Mouse (Mus musculus): ENCODE results near the gene Cd101. TPM values are rescaled to one million over a fixed set of nuclear protein-coding genes. Genes with fewer than 3 reads are reported as not detected.
A peak's percentile ranks its signal among the peaks of the same experiment; 100 is the strongest.

The Cd101 gene
- 0.05 TPM in 1 of 2 replicates, not detected in the other for polyA plus RNA-seq (2016; fragmentation: Nextera tagmentation; extraction: Ambion mirVana)

GRCm38 (mm10) chr3:101029339-101029738 is at the start of gene Cd101:
Gene Cd101, minus strand, starts transcription at chr3:101029556.
- Histone ChIP-seq H3K9me3 (no peaks in the 10 kb centered on the region), H3K27me3 (ENCODE audit: poor library complexity, severe bottlenecking) (no peaks in the 10 kb centered on the region), H3K36me3 (replicated peaks) (no peaks in the 10 kb centered on the region), H3K27ac (no peak within 1 kb of the TSS), H3K4me1 (peaks cover 7% of the 10 kb centered on the region), H3K4me3 (no peak within 1 kb of the TSS)
- no peak for DNase-seq (ENCODE audit: extremely low spot score, low spot score)
- 91% methylated on average over 4 of the region's 4 CpGs for whole genome bisulfite sequencing

DNA sequence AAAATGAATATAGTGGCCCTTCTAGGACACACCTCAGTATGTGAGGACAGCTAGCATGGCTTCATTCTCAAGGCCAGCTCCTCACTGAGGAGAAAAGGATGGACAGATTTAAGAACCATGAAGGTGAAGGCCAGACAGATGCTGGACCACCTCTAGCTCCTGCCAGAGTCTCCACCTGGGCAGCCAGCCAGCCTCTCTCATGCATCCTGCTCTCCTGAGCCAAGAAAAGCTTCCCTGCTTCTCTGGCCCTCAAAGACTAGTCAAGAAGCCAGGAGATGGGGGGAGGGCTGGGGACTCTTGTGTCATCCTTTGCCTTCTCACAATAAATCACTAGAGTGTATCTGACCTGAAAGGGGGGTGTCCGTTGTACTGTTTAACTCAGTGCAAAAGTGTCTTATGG is 49.0 kb upstream of the Cd101 start:
- no peak overlapping the region for H3K27ac ChIP-seq

GRCm38 (mm10) chr3:101077710-101078100 is 48.3 kb upstream of the Cd101 start:
- no peak overlapping the region for H3K4me3 ChIP-seq
- no peaks in the 10 kb centered on the region for H3K27me3 ChIP-seq (ENCODE audit: poor library complexity, severe bottlenecking)
- H3K9me3 ChIP-seq = no peaks in the 10 kb centered on the region
- H3K27ac ChIP-seq = no peak overlapping the region
- DNase-seq (ENCODE audit: extremely low spot score, low spot score) = no peak
- peaks cover 68% of the 10 kb centered on the region for H3K36me3 ChIP-seq (replicated peaks)
- peaks cover 8% of the 10 kb centered on the region for H3K4me1 ChIP-seq
- WGBS = 93% methylated on average over 6 of the region's 6 CpGs

More for the DNA sequence above, 49.0 kb upstream of the Cd101 start:
- Histone ChIP-seq H3K27me3 (ENCODE audit: poor library complexity, severe bottlenecking) (no peaks in the 10 kb centered on the region), H3K4me3 (no peak overlapping the region), H3K9me3 (no peaks in the 10 kb centered on the region), H3K36me3 (replicated peaks) (peaks cover 63% of the 10 kb centered on the region), H3K4me1 (peaks cover 2% of the 10 kb centered on the region)
- DNase-seq (ENCODE audit: extremely low spot score, low spot score) = no peak
- 87% methylated on average over 1 of the region's 1 CpGs for WGBS

DNA sequence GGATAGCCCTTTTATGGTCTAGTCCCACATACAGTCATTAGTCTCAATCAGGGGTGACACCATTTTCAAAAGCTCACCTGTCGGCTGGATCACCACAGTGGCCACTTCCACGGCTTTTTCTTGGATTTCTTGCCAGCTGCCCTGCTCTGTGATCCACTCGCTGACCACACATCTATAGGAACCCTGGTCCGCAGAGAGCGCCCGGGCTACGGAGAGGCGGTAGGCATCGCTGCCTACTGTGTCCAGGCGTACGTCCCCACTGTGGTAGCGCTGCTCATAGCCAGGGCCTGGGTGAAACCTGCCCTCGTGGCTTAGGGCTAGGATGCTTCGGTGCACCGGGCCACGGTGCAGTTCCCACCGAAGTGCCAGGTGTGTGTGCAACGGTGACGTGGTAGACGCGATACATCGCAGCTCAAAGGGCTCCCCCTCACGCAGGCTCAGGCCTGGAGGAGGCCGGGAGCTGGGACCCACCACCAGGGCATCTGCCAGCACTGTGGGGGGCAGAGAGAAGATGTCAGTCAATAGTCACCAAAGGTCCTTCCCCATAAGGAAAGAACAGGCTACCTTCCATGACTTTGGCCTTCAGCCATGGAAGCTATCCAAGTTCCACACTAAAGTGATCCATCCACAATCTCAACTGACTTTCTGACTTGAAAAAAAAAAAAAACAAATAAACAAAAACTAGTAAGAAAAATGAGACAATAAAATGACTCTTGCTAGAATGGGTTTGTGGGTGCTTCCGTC is 47.8 kb upstream of the Cd101 start:
- Histone ChIP-seq H3K9me3 (no peaks in the 10 kb centered on the region), H3K4me1 (peaks cover 14% of the 10 kb centered on the region), H3K4me3 (no peak overlapping the region), H3K27me3 (ENCODE audit: poor library complexity, severe bottlenecking) (no peaks in the 10 kb centered on the region), H3K36me3 (replicated peaks) (peaks cover 73% of the 10 kb centered on the region), H3K27ac (no peak overlapping the region)
- DNase-seq (ENCODE audit: extremely low spot score, low spot score) = no peak
- 97% methylated on average over 25 of the region's 25 CpGs for WGBS

GRCm38 (mm10) chr3:101075866-101076265 is 46.5 kb upstream of the Cd101 start:
- Histone ChIP-seq H3K9me3 (no peaks in the 10 kb centered on the region), H3K4me3 (no peak overlapping the region), H3K36me3 (replicated peaks) (peaks cover 75% of the 10 kb centered on the region), H3K4me1 (peaks cover 27% of the 10 kb centered on the region), H3K27me3 (ENCODE audit: poor library complexity, severe bottlenecking) (no peaks in the 10 kb centered on the region), H3K27ac (no peak overlapping the region)
- WGBS = 83% methylated on average over 3 of the region's 3 CpGs
- DNase-seq (ENCODE audit: extremely low spot score, low spot score) = no peak

DNA sequence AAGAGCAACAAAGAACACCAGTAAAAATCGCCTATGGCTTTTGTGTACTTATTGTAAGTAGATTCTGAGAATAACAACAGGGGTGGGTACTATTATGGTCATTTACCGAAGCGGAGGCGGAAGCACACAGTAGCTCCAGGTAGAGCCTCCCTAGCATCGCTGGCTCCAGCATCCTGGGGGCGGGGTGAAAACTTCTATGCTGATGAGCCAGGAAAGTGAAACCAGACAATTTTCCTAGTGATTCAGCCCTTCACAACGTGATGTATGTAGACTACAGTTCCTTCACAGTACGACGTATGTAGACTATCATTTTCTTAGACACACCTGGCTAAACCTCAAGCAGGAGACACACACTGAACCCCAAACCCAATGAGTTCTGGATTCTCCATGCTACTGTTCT is 44.0 kb upstream of the Cd101 start:
- Histone ChIP-seq H3K36me3 (replicated peaks) (peaks cover 55% of the 10 kb centered on the region), H3K9me3 (no peaks in the 10 kb centered on the region), H3K4me3 (no peak overlapping the region), H3K4me1 (peaks cover 52% of the 10 kb centered on the region), H3K27me3 (ENCODE audit: poor library complexity, severe bottlenecking) (no peaks in the 10 kb centered on the region), H3K27ac (peak overlapping the region; percentile 85; the same call in 1 of the 2 replicates)
- 88% methylated on average over 9 of the region's 9 CpGs for WGBS
- DNase-seq (ENCODE audit: extremely low spot score, low spot score) = no peak

GRCm38 (mm10) chr3:101072506-101073215 is 43.3 kb upstream of the Cd101 start:
- Histone ChIP-seq H3K4me3 (no peak overlapping the region), H3K27me3 (ENCODE audit: poor library complexity, severe bottlenecking) (no peaks in the 10 kb centered on the region), H3K9me3 (no peaks in the 10 kb centered on the region), H3K36me3 (replicated peaks) (peaks cover 52% of the 10 kb centered on the region), H3K27ac (peak overlapping the region; percentile 85), H3K4me1 (peaks cover 59% of the 10 kb centered on the region)
- WGBS = 87% methylated on average over 15 of the region's 15 CpGs
- no peak for DNase-seq (ENCODE audit: extremely low spot score, low spot score)

GRCm38 (mm10) chr3:101071576-101071975 is 42.2 kb upstream of the Cd101 start:
- DNase-seq (ENCODE audit: extremely low spot score, low spot score) = no peak
- H3K36me3 ChIP-seq (replicated peaks) = peaks cover 41% of the 10 kb centered on the region
- peak overlapping the region; percentile 85 for H3K27ac ChIP-seq
- no peaks in the 10 kb centered on the region for H3K27me3 ChIP-seq (ENCODE audit: poor library complexity, severe bottlenecking)
- H3K4me1 ChIP-seq = peaks cover 69% of the 10 kb centered on the region
- peak overlapping the region; percentile 26 for H3K4me3 ChIP-seq
- no peaks in the 10 kb centered on the region for H3K9me3 ChIP-seq

- Histone ChIP-seq H3K27ac (peak overlapping the region; percentile 85), H3K9me3 (no peaks in the 10 kb centered on the region), H3K4me1 (peaks cover 75% of the 10 kb centered on the region), H3K4me3 (peak overlapping the region; percentile 26), H3K36me3 (replicated peaks) (peaks cover 36% of the 10 kb centered on the region), H3K27me3 (ENCODE audit: poor library complexity, severe bottlenecking) (no peaks in the 10 kb centered on the region)
- peak; percentile 58 for DNase-seq (ENCODE audit: extremely low spot score, low spot score)
- 22% methylated on average over 6 of the region's 6 CpGs for whole genome bisulfite sequencing
These were observed 41.5 kb upstream of the Cd101 start for GRCm38 (mm10) chr3:101070796-101071235.

GRCm38 (mm10) chr3:101070230-101070795 is 41.0 kb upstream of the Cd101 start:
- no peaks in the 10 kb centered on the region for H3K9me3 ChIP-seq
- peak overlapping the region; percentile 85 for H3K27ac ChIP-seq
- H3K4me3 ChIP-seq = peak overlapping the region; percentile 26; the same call in 1 of the 2 replicates
- peaks cover 75% of the 10 kb centered on the region for H3K4me1 ChIP-seq
- H3K27me3 ChIP-seq (ENCODE audit: poor library complexity, severe bottlenecking) = no peaks in the 10 kb centered on the region
- H3K36me3 ChIP-seq (replicated peaks) = peaks cover 36% of the 10 kb centered on the region
- DNase-seq (ENCODE audit: extremely low spot score, low spot score) = peak; percentile 22
- 39% methylated on average over 10 of the region's 10 CpGs for WGBS

DNA sequence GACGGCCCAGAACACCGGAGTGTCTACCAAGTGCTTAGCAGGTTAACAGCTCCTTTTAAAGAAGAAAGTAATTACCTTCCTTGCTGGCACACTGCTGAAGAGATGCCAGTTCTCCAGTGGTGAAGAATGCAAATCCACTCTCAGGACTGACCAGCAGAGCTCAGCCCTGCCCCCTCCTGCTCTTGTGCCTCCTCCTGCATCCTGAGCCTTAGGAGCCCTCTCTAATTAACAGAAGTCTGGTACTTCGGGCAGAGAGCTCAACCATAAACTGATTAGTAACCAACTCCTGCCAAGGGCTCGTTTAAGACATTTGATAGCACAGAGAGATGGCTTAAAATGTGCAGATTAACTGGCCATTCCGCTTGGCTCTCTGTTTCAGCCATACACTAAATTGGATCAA is 39.3 kb upstream of the Cd101 start:
- H3K4me1 ChIP-seq = peaks cover 75% of the 10 kb centered on the region
- no peak overlapping the region for H3K4me3 ChIP-seq
- peak; percentile 22 for DNase-seq (ENCODE audit: extremely low spot score, low spot score)
- peaks cover 39% of the 10 kb centered on the region for H3K36me3 ChIP-seq (replicated peaks)
- WGBS = 21% methylated on average over 5 of the region's 5 CpGs
- H3K27ac ChIP-seq = peak overlapping the region; percentile 85
- H3K9me3 ChIP-seq = no peaks in the 10 kb centered on the region
- no peaks in the 10 kb centered on the region for H3K27me3 ChIP-seq (ENCODE audit: poor library complexity, severe bottlenecking)

DNA sequence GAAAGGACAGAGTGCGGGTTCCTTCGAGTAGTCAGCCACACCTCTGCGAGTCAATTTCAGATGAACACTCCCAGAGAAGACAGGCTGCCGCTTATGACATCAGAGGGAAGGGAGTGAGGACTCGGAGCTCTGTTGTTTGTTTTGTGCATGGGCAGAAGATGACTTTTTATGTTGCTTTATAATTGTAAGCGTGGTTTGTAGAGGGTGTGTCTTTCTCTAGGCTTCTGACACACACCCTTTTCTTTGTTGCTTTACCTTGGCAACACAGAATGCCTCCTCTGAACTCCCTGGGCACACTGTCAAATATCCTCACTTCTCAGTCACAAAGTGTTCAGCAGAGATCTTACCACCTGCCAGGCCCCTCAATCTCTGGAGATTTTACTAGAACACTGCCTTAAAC is 36.8 kb upstream of the Cd101 start:
- Histone ChIP-seq H3K4me1 (peaks cover 51% of the 10 kb centered on the region), H3K36me3 (replicated peaks) (peaks cover 45% of the 10 kb centered on the region), H3K27me3 (ENCODE audit: poor library complexity, severe bottlenecking) (no peaks in the 10 kb centered on the region), H3K9me3 (no peaks in the 10 kb centered on the region), H3K4me3 (no peak overlapping the region), H3K27ac (0 out of 2 replicates have a peak overlapping the region, but pooled peaks have one; percentile 12)
- 91% methylated on average over 6 of the region's 6 CpGs for WGBS
- no peak for DNase-seq (ENCODE audit: extremely low spot score, low spot score)

Measured in forebrain, embryonic 10.5 days (tissue).